Mouse (Mus musculus) adrenal gland, postnatal 36 days (tissue): ENCODE results near the gene Dbi. TPM values are rescaled to one million over a fixed set of nuclear protein-coding genes. Genes with fewer than 3 reads are reported as not detected.

Experiments used
- DNase-seq, 2 experiments: peaks; one replicate each; pipeline ENCODE4 v3.0.0; 2021; ENCODE audit warnings: mixed read lengths in 1 of 2
- total RNA-seq, 2 experiments: library from RNA; stranded (reverse); gene quantifications; 2 replicates each; pipeline ENCODE4 v1.2.3; 2021

The Dbi gene
- total RNA-seq, 2 experiments from 2014 or later: 862 to 1,322 TPM

DNA sequence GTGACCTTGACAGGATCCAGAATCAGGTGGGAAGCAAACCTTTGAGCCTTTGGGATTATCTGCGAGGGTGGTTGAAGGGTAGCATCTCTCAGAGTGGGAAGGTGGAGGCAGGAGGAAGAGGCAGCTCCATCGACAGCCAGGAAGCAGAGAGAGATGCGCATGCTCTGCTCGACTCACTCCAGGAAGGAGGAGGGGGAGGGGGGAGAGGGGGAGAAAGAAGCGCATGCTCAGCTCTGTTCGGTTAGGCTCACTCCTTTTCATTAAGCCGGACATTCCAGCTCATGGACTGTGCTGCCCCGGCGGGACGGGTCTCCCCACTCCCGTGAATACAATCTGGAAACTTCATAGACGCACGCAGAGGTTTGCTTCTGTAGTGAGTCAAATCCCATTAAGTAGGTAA, 34.2 kb downstream of the Dbi start:
- DNase-seq: no peak

DNA sequence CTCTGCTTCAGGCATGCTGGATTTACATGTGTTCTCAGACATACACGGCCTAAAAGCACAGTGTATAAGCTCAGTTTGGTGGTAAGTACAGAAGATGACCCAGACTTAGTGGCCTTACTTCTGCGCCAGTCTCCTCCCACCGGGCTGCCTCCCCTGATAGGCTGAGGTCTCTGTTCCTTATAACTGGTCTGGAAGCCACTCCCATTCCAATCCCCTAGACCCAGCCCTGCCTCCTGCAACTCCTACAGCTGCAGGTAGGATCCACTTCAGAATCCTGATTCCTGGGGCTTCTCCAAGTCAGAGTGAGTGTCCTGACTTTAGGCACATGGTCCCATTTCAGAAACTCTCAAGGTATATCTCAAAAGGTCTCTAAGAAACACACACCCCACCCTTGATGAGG, 35.2 kb downstream of the Dbi start:
- no peak for DNase-seq

GRCm38 (mm10) chr1:120083921-120084517, 36.9 kb downstream of the Dbi start:
- DNase-seq: no peak

DNA sequence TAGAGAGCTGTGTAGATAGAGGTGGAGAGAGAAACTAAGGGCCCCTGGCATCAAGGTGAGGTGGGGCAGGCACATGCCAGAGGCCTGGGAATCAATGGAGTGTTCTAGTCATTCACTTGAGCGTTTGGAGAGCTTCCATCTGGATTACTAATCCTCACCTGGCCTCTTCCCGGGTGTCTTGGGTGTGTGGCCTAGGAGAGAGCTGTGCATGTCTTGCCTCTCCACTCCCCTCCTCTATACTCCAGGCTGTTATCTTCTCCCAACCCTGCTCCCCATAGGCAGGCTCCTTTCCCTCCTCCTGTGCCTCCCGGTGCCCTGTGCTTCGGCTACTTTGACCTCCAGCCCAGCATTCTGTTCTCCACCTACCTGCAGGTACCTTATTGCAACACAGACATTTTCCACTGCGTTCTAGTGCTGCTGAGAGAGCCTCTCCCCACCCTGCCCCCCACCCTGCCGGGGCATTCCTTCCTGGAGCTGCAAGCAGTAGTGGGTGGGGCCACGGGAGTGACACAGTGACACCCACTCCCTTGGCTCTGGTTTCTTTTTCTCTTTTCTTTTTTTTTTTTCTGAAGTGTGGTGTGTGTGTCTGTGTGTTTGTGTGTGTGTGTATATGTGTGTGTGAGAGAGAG, 37.8 kb downstream of the Dbi start:
- DNase-seq: peak in 1 of 2 experiments; percentile 27

DNA sequence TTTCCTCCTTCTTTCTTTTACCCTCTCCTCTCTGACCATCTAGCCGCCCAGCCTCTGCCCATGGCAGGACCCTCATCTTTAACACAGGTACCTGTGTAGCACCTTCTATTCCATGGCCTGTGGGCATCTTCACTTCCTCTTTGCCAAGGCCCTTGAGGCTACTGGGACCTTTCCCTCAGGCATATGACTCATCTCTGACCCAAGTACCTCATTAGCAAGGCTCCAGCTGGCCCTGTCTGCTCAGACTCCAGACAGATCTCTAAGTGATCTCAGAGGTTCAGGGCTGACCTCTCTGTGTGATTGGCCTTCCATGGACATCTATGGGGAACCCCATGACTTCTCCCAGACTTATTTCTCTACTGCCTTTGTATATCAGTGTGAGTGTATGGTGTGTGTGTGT, 40.2 kb downstream of the Dbi start:
- peak; percentile 25 to 31 for DNase-seq

DNA sequence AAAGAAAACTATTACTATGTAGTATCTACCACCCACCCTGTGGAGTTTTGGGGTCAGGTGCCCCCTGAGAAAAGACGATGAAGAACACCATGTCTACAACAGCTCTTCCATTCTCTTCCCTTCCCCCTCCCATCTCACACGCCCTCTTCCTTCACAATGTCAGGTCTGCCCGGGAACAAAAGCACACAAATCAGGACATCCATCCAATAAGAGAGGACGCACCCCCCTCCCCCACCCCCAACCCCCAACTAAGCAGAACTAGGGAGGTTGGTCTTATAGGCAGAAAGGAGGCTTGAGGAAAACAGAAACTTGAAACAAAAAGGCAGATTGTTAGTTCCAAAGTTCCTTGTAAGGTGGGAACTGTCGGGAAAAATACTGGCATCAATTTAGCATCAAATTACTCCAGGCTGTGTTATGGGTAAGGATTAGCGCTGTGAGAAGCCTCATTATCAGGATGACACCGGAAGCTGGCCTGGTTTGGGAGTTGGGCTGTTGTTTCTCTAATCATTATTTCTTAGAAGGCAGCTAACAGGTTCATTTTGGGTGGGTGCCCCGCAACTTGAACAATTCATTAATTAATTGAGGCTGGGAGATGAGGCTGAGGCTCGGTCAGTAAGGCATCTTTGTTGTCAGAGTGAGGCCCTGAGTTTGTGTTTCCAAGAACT, 43.0 kb downstream of the Dbi start:
- DNase-seq: no peak

DNA sequence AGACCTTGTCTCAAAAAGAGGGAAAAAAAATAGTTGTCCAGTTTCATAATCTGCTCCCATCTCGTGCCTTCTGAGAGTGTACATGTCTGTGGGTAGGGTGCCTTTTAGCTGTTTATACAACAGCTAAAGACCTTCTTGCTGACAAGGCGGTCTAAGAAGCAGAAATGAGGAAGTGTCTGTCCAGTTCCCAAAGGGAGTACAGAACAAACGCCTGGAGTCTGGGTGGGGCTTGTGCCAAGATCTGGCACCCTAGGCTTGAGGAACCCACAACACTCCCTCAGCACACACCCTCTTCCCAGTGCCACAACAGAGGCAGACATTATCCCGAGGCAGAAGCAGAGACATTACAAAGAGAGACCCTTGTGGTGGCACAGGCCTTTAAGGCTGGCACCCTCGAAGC, 45.4 kb downstream of the Dbi start:
- DNase-seq: no peak

DNA sequence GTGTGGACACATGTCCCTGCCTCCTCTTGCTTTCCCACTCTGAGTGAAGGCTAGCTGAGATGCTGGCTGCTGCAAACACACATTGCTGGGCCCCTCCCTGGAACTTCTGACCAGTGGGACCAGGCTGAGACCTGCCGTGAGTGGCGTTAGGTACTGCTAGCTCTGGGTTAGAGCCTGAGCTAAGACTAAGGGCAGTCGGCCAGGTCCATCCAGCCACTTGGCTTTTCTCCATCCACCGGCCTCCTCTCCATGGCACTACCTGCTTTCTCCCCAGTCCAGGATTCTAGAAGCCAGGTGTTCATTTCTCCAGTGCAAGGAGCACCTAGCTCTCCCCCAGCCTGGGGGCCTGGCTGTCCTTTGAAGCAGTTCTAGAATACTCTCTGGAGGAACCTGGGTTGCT, 45.9 kb downstream of the Dbi start:
- DNase-seq: peak in 1 of 2 experiments; percentile 12

DNA sequence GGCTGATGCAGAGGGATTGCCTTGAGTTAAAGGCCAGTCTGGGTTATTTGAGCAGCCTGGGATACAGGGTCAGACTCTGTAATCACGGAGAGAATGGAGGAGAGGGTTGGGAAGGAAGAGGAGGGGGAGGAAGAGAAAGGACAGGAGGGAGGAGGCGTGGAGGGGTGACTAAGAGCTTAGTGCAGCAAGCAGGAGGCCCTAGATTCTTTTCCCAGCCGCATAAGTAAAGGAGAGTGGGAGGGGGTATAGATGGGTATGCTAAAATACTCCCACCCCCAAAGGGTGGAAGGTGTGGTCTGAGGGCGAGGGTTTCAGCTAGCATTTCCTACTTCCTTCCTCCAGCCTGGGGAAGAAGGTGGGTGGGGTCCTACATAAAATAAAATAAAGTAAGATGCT, 46.6 kb downstream of the Dbi start:
- no peak for DNase-seq

GRCm38 (mm10) chr1:120073519-120074306, 47.2 kb downstream of the Dbi start, which contains the start of gene Tmem37:
Gene Tmem37, minus strand, starts transcription at chr1:120074074.
- DNase-seq: peak; percentile 90 to 94

- DNase-seq: peak; percentile 69 to 83
Observed at GRCm38 (mm10) chr1:120072900-120073299, 48.0 kb downstream of the Dbi start.

- DNase-seq: no peak
Observed at GRCm38 (mm10) chr1:120071133-120071532, 49.7 kb downstream of the Dbi start.

DNA sequence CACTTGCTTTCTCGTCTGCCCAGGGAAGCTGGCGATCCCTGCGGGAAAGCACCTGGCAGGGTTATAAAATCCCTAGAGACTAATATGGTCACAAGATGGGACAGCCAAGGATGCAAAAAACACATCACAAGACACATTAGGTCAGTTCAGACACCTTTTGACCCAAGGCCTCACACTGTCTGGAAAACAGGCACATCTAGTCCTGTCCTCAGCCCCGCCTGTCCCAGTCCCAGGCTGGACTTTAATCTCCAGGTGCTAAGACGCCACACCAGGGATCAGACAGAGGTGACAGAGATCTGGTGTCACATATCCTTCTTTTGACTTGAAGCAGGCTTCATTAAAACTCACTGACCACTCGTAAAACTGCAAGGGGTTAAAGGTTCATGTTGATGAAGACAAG, 50.7 kb downstream of the Dbi start:
- no peak for DNase-seq

- DNase-seq: no peak
Observed at GRCm38 (mm10) chr1:120069120-120069519, 51.8 kb downstream of the Dbi start.

GRCm38 (mm10) chr1:120066625-120067024, 54.3 kb downstream of the Dbi start:
- no peak for DNase-seq

DNA sequence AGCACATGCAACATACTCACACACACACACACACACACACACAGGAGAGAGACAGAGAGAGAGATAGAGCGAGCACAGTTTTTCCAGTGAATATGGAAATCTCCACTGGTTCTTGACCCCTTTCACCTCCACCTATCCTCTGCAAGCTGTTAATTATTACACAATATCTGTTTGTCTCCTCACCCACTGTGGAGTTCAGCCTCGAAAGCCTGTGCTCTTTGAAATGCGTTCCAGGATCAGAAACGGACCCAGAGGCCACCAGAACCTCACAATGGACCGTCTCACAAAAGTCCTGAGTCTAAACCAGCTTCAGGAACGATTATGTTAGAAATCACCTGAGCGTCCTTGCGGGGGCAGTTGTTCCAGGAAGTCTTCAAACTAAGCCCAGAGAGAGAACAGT, 54.7 kb downstream of the Dbi start:
- DNase-seq: no peak

DNA sequence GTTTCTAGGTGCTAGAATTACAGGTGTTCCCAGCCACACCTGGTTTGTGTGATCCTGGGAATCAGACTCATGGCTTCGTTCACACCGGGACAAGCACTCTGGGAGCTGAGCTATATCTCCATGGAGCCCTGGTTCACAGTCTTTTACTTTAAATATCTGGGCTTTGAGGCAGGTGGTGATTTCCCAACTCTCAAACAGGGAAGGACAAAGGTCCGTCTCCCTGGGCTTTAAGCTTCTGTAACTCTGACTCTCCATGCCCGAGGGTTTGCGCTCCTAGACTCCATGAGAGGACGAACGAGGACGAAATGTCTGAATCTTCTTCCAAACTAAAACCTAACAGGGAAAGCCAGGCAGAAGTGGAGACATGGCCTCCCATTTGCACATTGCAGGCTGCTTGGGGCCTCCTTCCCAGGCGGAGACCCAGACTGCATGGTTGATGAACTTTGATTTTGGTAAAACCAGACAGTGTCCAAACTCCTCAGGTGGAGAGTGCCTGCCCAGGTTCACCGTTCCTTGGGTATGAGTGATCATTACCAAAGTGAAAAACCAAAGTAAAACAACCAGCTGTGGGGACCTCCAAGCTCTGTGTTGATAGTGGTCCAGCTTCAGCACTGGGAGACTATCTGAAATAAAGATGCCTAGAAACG, 56.7 kb downstream of the Dbi start:
- no peak for DNase-seq

Other genes with a start within 250 kb of the Dbi start
- gene Tmem177, start 207.9 kb downstream of the Dbi start, total RNA-seq: 1 to 10 TPM; 7.2 to 7.4 TPM
- under 1 TPM; 0.16 to 0.40 TPM for gene Cfap221, start 123.8 kb downstream of the Dbi start, total RNA-seq
- gene Sctr, start 114.2 kb downstream of the Dbi start, total RNA-seq: 10 to 100 TPM in 1 of 2 experiments, 1 to 10 TPM in 1; 6.2 to 11.9 TPM
- gene Tmem37, start 47.0 kb downstream of the Dbi start, total RNA-seq: 10 to 100 TPM in 1 of 2 experiments, 1 to 10 TPM in 1; 9.5 to 14.5 TPM
- 10 to 100 TPM; 10.6 to 12.1 TPM for gene 3110009E18Rik, start 109 bp upstream of the Dbi start, total RNA-seq
- 10 to 100 TPM; 21.9 to 48.2 TPM for gene Steap3, start 151.6 kb upstream of the Dbi start, total RNA-seq
- not detected for gene C1ql2, start 219.5 kb upstream of the Dbi start, total RNA-seq